Mouse (Mus musculus) neural tube, embryonic 12.5 days (tissue): ENCODE results near the gene Tex13b. TPM values are rescaled to one million over a fixed set of nuclear protein-coding genes. Genes with fewer than 3 reads are reported as not detected.
"Not testable (repeated sequence)": the region's sequence is repeated elsewhere in the genome, so short reads cannot be mapped to it uniquely, and the experiment has no call there.

ENCODE experiments used
- ATAC-seq: fragments of 200-750 bp; cut with Nextera tagmentation; 2 replicates; pipeline ENCODE4 v1.8.0; 2017; ENCODE audit warnings: low read depth, mild to moderate bottlenecking, moderate TSS enrichment, moderate library complexity; ENCODE audit not compliant: low FRiP score
- H3K27ac ChIP-seq: fragments of 300-500 bp; sonication (generic); 2 replicates; pipeline ENCODE4 v1.5.1; 2016
- H3K27me3 ChIP-seq: fragments of 300-500 bp; sonication (generic); replicated peaks from 2 replicates; pipeline ENCODE4 v1.6.1; 2016; ENCODE audit warnings: mild to moderate bottlenecking
- H3K36me3 ChIP-seq: fragments of 300-500 bp; sonication (generic); 2 replicates; pipeline ENCODE4 v1.6.1; 2016; ENCODE audit warnings: mild to moderate bottlenecking
- H3K4me1 ChIP-seq: fragments of 300-500 bp; sonication (generic); 2 replicates; pipeline ENCODE4 v1.6.1; 2016
- H3K4me2 ChIP-seq: fragments of 300-500 bp; sonication (generic); replicated peaks from 2 replicates; pipeline ENCODE4 v1.6.1; 2016; ENCODE audit warnings: mild to moderate bottlenecking
- H3K4me3 ChIP-seq: fragments of 300-500 bp; sonication (generic); 2 replicates; pipeline ENCODE4 v1.5.1; 2016
- H3K9ac ChIP-seq: fragments of 300-500 bp; sonication (generic); 2 replicates; pipeline ENCODE4 v1.6.1; 2016; ENCODE audit warnings: mild to moderate bottlenecking
- H3K9me3 ChIP-seq: fragments of 300-500 bp; sonication (generic); 2 replicates; pipeline ENCODE4 v1.6.1; 2016; ENCODE audit warnings: mild to moderate bottlenecking
- WGBS: fragments of 180-500 bp; shearing (Covaris S2); methylation state at CpG from one replicate; pipeline ENCODE4 v1.1.7; 2016; 5-methylcytosine and 5-hydroxymethylcytosine counted together
- polyA plus RNA-seq: library from polyadenylated mRNA; unstranded; fragments of >200 nt; fragmentation: Nextera tagmentation; extraction: Ambion mirVana; gene quantifications from 2 replicates; pipeline ENCODE4 v1.2.1, GENCODE M21; 2016

Tex13b gene
- polyA plus RNA-seq, result not detected in 2 replicates

DNA sequence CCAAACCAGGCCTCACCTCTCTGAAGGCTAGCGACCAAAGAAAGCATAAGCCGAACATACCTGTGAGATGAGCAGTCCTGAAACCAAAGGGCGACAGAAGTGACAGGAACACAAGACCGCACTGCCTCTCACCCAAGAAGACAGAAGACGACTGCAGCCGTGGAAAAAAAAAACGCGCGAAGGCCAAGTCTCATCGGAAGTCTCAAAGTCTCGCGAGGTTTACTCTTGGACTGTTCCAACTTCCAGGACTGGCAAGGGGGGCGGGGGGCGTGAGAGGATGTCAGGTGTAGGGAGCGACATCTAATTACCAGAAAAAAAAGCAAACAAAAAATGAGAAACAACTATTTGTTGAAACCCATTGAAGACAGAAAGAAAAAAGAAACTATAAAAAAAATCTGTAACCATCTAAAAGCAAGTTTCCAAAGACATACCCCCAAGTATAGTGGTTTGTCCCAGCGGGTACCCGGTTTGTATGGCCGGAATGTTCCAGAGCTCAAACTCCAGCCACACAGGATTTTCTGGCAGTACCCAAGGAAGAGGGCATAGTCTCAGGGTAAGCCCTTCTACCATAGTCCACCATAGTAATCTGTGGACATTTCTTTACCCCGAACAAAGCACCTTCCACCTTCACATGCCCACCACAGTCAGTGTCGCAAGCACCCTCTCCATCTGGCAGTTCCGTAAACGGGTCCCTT, at the start of gene Tex13b:
Gene Tex13b, minus strand, starts transcription at position 122 of the 695 bp plus-strand sequence.
- Histone ChIP-seq H3K4me2 (no peak within 1 kb of the TSS), H3K36me3 (no peaks in the 10 kb centered on the region), H3K27me3 (peaks cover 2% of the 10 kb centered on the region; the same call in 1 of the 2 replicates), H3K4me3 (no peak within 1 kb of the TSS), H3K9me3 (no peaks in the 10 kb centered on the region), H3K4me1 (no peaks in the 10 kb centered on the region), H3K27ac (no peak within 1 kb of the TSS), H3K9ac (no peak within 1 kb of the TSS)
- WGBS, result 95% methylated on average over 22 of the region's 22 CpGs
- no peak for ATAC-seq

DNA sequence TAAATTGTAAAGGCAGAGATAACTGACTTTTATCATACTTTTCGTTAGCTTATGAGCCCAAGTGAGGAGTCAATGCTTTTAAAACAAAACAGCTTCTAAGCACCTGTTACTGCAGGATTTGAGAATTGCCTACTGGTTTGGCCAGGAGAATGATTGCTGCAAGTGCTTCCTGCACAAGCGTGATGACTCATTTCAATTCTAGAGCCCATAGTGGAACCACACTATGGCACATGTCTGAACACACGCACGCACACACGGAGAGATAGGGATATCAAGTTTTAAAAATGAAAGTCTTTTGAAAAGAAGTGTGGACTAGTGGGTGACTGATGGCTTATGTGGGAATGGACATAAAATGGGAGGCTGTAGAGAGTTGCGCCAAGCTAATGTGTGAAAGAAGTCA, 49.5 kb upstream of the Tex13b start:
- Histone ChIP-seq H3K9me3 (no peaks in the 10 kb centered on the region), H3K4me3 (no peak overlapping the region), H3K36me3 (no peaks in the 10 kb centered on the region), H3K9ac (no peak overlapping the region), H3K27me3 (no peaks in the 10 kb centered on the region; the same call in 1 of the 2 replicates), H3K27ac (no peak overlapping the region), H3K4me1 (no peaks in the 10 kb centered on the region), H3K4me2 (no peak overlapping the region)
- 89% methylated on average over 6 of the region's 6 CpGs for WGBS
- no peak for ATAC-seq

DNA sequence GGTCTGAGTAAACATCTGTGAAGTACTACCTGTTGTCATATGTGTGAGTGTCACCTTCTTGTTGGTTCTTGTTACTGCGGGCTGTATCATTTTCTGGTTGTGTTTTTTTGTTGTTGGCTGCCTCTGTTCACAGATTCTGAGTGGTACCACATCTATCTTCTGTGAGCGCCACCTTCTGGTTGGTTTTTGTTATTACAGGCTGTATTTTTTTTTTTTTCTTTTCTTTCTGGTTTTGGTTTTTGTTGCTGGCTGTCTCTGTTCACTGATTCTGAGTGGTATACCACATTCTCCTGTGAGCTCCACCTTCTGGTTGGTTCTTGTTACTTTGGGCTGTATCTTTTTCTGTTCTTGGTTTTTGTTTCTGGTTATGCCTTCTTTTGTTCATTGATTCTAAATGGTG, 44.2 kb upstream of the Tex13b start:
- ATAC-seq, result no peak

DNA sequence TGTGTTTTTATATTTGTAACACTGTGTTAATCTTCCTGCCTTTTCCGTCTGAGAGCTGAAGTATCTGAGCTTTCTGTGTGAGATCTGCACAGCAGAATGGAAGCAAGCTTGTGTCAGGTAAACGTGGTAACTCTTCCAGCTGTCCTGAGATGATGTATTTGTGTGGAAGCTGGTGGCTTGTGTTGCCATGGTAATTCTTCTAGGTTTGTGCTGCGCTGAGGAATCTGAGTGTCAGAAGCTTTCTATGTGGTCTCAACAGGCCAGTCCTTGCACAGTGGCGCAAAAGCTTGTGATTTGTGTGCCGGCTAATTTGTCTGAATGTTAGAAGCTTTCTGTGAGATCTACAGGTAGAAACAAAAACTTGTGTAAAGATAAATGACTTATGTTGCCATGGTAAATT, 43.8 kb upstream of the Tex13b start:
- not testable (repeated sequence) for H3K9me3 ChIP-seq, H3K27me3 ChIP-seq, H3K36me3 ChIP-seq, H3K4me3 ChIP-seq, H3K27ac ChIP-seq, ATAC-seq, H3K4me1 ChIP-seq, H3K4me2 ChIP-seq, H3K9ac ChIP-seq
- WGBS, result 70% methylated on average over 5 of the region's 5 CpGs

More for the DNA sequence above, 44.2 kb upstream of the Tex13b start:
- 44% methylated on average over 2 of the region's 2 CpGs for WGBS
- Histone ChIP-seq H3K4me3 (no peak overlapping the region), H3K27me3 (no peaks in the 10 kb centered on the region), H3K36me3 (no peaks in the 10 kb centered on the region), H3K27ac (no peak overlapping the region), H3K9me3 (no peaks in the 10 kb centered on the region), H3K4me1 (no peaks in the 10 kb centered on the region), H3K9ac (no peak overlapping the region), H3K4me2 (no peak overlapping the region)

DNA sequence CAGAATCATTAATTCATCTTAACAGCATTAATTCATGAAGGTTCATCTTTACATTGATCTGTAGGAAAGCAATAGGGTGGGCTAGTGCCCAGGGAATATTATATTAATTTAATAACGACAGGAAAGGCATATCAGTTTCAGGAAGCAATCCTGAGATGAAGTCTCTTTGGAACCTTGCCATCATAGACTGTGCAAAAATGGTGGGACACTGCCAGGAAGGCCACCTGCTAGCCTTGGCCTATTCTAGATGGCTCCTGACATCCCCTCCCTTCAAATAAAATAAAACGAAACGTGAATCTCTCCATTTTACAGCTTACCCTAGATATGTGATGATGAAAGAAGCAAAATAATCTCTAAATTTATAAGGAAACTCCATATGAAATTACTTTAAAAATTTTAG, 41.3 kb upstream of the Tex13b start:
- no peak overlapping the region for H3K9ac ChIP-seq
- H3K4me2 ChIP-seq, result no peak overlapping the region
- 78% methylated on average over 3 of the region's 3 CpGs for WGBS

DNA sequence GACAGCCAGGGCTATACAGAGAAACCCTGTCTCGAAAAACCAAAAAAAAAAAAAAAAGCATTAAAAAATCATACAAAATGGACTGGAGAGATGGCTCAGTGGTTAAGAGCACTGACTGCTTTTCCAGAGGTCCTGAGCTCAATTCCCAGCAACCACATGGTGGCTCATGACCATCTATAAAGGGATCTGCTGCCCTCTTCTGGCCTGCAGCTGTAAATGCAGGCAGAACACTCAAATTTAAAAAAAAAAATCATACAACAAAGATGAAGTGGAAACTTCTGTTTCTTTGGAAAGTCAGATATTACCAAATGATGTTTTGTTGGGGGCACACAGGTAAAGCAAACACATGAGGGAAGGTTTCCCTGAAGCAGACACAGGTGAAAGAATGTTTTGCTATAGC, 32.2 kb upstream of the Tex13b start:
- WGBS, result 89% methylated on average over 1 of the region's 1 CpGs
- not testable (repeated sequence) for H3K36me3 ChIP-seq, H3K4me1 ChIP-seq, H3K27ac ChIP-seq, H3K27me3 ChIP-seq, H3K9me3 ChIP-seq, H3K4me2 ChIP-seq, H3K4me3 ChIP-seq, H3K9ac ChIP-seq, ATAC-seq

More for the DNA sequence above, 41.3 kb upstream of the Tex13b start:
- Histone ChIP-seq H3K9me3 (no peaks in the 10 kb centered on the region), H3K27ac (no peak overlapping the region), H3K27me3 (no peaks in the 10 kb centered on the region), H3K36me3 (no peaks in the 10 kb centered on the region), H3K4me1 (no peaks in the 10 kb centered on the region), H3K4me3 (no peak overlapping the region)
- ATAC-seq, result no peak

DNA sequence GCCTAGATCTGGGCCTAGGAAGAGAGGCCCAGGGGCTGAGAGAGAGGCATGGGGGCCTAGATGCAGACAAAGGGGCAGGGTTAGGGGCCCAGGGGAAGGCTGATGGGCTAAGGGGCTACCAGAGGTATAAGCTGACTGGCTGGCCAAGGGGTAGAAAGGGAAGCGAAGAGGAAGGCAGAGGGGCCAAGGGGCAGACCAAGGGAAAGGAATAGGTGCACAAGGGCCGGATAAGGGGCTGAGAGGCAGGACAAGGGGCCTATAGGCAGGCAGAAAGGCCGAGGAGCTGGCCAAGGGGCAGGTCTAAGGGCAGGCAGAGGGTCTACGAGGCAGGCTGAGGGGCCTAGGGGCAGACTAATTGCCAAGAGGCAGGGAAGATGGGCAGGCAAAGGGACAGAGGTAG, 26.7 kb upstream of the Tex13b start:
- Histone ChIP-seq H3K9me3 (no peaks in the 10 kb centered on the region), H3K27ac (no peak overlapping the region), H3K36me3 (no peaks in the 10 kb centered on the region), H3K27me3 (peaks cover 6% of the 10 kb centered on the region; the same call in 1 of the 2 replicates), H3K4me2 (no peak overlapping the region), H3K4me3 (no peak overlapping the region), H3K4me1 (no peaks in the 10 kb centered on the region), H3K9ac (no peak overlapping the region)
- no peak for ATAC-seq
- 65% methylated on average over 4 of the region's 4 CpGs for WGBS

DNA sequence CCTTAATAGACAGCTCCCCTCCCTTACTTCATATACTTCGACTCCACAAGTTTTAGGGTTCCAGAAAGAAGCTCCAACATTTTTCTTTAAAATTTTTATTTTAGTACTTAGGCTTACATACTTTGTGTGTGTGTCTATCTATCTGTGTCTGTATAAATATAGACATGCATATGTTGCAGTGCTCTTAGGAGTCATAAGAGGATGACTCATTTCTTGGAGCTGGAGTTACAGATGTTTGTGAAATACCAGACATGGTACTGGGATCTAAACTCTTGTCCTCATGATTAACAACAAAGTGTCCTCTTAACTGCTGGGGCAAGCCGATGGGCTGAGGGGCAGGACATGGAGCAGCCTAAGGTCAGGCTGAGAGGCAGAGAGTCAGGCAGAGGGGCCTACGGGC, 24.8 kb upstream of the Tex13b start:
- Histone ChIP-seq H3K4me1 (no peaks in the 10 kb centered on the region), H3K4me3 (no peak overlapping the region), H3K9ac (no peak overlapping the region), H3K27me3 (peaks cover 6% of the 10 kb centered on the region; the same call in 1 of the 2 replicates), H3K9me3 (no peaks in the 10 kb centered on the region), H3K27ac (no peak overlapping the region), H3K36me3 (no peaks in the 10 kb centered on the region), H3K4me2 (no peak overlapping the region)
- no peak for ATAC-seq
- 77% methylated on average over 3 of the region's 3 CpGs for WGBS

DNA sequence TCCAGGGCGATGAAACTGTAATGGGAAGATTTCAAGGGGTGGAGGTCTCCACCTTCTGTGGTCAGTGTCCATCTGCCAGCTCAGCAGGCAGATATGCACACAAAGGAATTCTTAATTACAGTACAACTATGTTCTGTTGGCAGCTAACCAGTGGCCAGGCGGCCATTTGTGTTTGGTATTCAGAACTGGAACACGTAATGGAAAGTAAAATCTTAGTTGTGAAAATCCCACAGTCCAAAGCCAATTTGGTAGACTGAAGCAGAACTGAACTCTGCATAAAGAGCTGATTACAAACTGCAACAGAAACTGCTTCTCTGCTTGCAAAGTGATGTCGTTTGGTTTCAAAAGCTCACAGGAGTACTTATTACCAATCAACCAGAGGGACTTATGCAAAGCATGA, 18.5 kb upstream of the Tex13b start:
- no peak overlapping the region for H3K4me2 ChIP-seq
- H3K9ac ChIP-seq, result no peak overlapping the region
- no peaks in the 10 kb centered on the region for H3K9me3 ChIP-seq
- no peaks in the 10 kb centered on the region for H3K4me1 ChIP-seq
- ATAC-seq, result no peak
- H3K36me3 ChIP-seq, result no peaks in the 10 kb centered on the region
- WGBS, result 85% methylated on average over 4 of the region's 4 CpGs
- H3K4me3 ChIP-seq, result no peak overlapping the region
- H3K27ac ChIP-seq, result no peak overlapping the region
- H3K27me3 ChIP-seq, result 0 out of 2 replicates have a peak, but pooled peaks cover 6% of the 10 kb centered on the region

DNA sequence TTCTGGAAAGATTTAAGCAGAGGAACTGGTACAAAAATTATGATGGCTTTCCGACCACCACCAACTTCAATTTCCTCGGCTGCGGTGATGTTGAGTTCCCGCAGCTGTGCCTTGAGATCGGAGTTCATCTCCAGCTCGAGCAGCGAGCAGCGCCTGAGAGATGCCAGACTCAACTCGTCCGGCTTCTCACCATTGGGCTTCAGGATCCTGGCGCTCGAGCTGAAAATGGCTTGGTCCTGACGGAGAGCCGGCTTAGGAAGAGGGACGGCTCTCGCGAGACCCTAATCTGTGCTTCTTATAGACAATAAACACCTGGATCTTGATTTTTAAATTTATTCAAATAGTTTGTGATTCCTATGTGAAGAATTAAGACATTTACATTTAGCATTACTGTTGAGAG, 9.1 kb upstream of the Tex13b start:
- WGBS, result 82% methylated on average over 17 of the region's 17 CpGs
- no peaks in the 10 kb centered on the region; the same call in 1 of the 2 replicates for H3K27me3 ChIP-seq

DNA sequence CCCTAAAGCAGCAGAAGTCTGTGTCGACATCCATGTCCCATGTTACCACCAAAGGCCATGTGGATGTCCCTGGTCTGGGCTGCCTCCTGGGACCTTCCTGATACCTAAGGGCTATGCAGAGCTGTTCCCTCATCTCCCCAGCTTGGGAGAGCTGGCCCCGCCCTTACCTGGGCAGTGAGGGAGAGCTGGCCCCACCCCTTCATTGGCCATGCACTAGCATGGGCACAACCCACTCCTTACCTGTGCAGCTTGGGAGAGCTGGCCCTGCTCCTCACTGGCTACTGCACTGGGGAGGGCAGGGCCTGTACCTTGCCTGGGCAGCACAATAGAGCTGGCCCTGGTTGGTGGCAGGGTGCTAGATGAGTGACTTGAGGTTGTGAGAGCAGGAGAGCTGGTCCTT, 7.9 kb downstream of the Tex13b start:
- Histone ChIP-seq H3K9me3 (no peaks in the 10 kb centered on the region), H3K27ac (no peak overlapping the region), H3K36me3 (no peaks in the 10 kb centered on the region), H3K4me2 (no peak overlapping the region), H3K9ac (no peak overlapping the region), H3K27me3 (0 out of 2 replicates have a peak, but pooled peaks cover 6% of the 10 kb centered on the region), H3K4me1 (no peaks in the 10 kb centered on the region), H3K4me3 (no peak overlapping the region)
- 90% methylated on average over 2 of the region's 2 CpGs for WGBS
- ATAC-seq, result no peak

More for the DNA sequence above, 9.1 kb upstream of the Tex13b start:
- H3K9ac ChIP-seq, result no peak overlapping the region
- H3K9me3 ChIP-seq, result no peaks in the 10 kb centered on the region
- no peak overlapping the region for H3K4me3 ChIP-seq
- no peak overlapping the region for H3K27ac ChIP-seq
- no peaks in the 10 kb centered on the region for H3K4me1 ChIP-seq
- H3K4me2 ChIP-seq, result no peak overlapping the region
- ATAC-seq, result no peak
- no peaks in the 10 kb centered on the region for H3K36me3 ChIP-seq

DNA sequence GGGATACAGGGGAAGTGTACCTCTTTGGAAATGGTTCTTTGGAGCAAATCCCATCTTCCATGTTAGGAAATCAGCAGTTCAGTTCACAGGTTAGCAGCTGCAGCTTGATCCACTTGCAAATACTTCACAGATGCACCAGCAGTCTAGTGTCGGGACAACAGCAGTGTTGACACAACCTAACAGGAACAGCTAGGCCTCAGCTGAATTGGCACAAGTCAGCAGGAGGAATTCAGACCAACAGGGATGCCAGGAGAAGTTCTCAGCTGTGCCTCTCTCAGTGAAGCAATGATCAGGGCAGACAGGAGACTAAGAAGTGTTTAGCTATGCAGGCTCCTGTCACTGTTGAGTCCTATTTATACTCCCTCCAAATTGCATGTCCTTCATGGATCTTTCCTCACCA, 43.4 kb downstream of the Tex13b start:
- ATAC-seq, result no peak
- H3K4me2 ChIP-seq, result no peak overlapping the region
- no peaks in the 10 kb centered on the region for H3K9me3 ChIP-seq
- no peak overlapping the region for H3K9ac ChIP-seq
- no peaks in the 10 kb centered on the region for H3K27me3 ChIP-seq
- H3K4me3 ChIP-seq, result no peak overlapping the region
- no peak overlapping the region for H3K27ac ChIP-seq
- H3K4me1 ChIP-seq, result no peaks in the 10 kb centered on the region
- no peaks in the 10 kb centered on the region for H3K36me3 ChIP-seq
- 78% methylated on average over 1 of the region's 1 CpGs for WGBS
